9 mouse cellular contexts compared by ENCODE assay signal in the genomic region with DNA sequence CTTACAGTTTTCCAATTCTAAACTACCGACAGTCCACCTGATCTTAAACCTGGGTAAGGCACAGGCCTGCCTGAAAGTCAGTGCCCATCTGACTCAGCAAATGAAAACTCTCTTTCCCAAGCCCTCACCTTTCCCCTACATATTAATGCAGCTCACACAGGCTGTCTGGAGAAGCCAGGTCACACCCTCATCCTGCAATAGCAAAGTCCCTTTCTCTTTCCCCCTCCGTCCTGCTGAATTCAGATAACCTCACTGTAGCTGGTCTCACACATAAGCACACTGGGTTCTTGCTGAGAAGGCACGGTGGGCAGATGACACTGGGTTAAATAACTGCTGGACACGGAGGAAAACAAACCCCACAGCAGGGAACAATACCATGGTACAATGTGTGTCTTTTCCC. TPM values are rescaled to one million over a fixed set of nuclear protein-coding genes. Genes with fewer than 3 reads are reported as not detected.
DNase-seq lines count a peak whose midpoint lies in the region; ATAC-seq and TF ChIP-seq lines count a peak whose summit lies in the region.
"Had no signal": no experiment of that assay in that cellular context is flagged by ENCODE, and none has a peak within 500 bp of the region (broad histone marks: within the 10 kb centered on the region; RNA-seq: fewer than 3 reads in every experiment).

No protein-coding gene starts in this region.

- no peak for TF ChIP-seq CTCF in thymus, adult 2 months (IDR thresholded peaks at IDR 0.05; ENCODE audit: borderline replicate concordance, control insufficient read depth, extremely low read depth, insufficient read depth, low read length, poor library complexity)

- H3K4me2 ChIP-seq in midbrain, embryonic 15.5 days, result peak overlapping the region; percentile 72; the same call in 1 of the 2 replicates
- no peak overlapping the region; the same call in 1 of the 2 replicates for H3K4me2 ChIP-seq in midbrain, embryonic 13.5 days (replicated peaks)
- H3K4me2 ChIP-seq in stomach, embryonic 14.5 days (replicated peaks; ENCODE audit: low read depth, low read length), result peak overlapping the region; percentile 72

- H3K27ac ChIP-seq in midbrain, embryonic 15.5 days, result no peak overlapping the region
- H3K27ac ChIP-seq in midbrain, embryonic 13.5 days, result no peak overlapping the region
- H3K27ac ChIP-seq in stomach, embryonic 14.5 days (ENCODE audit: low read length), result no peak overlapping the region
- H3K27ac ChIP-seq in thymus, adult 2 months (ENCODE audit: control insufficient read depth, insufficient read depth, low read length), result no peak overlapping the region

- ATAC-seq in midbrain, embryonic 15.5 days (replicated peaks), result no peak
- ATAC-seq in midbrain, embryonic 13.5 days, result no peak
- 0 out of 2 replicates have a peak, but pooled peaks have one; percentile 14 for ATAC-seq in stomach, embryonic 14.5 days (ENCODE audit: insufficient number of reproducible peaks, insufficient read depth, low FRiP score, low read depth)
- ATAC-seq: Patski had no signal

- H3K9ac ChIP-seq in midbrain, embryonic 15.5 days, result no peak overlapping the region
- no peak overlapping the region for H3K9ac ChIP-seq in midbrain, embryonic 13.5 days (replicated peaks)
- H3K9ac ChIP-seq in stomach, embryonic 14.5 days (replicated peaks; ENCODE audit: low read depth, low read length), result 0 out of 2 replicates have a peak overlapping the region, but pooled peaks have one; percentile 89

- H3K9me3 ChIP-seq in midbrain, embryonic 15.5 days, result no peaks in the 10 kb centered on the region
- no peaks in the 10 kb centered on the region for H3K9me3 ChIP-seq in midbrain, embryonic 13.5 days
- no peaks in the 10 kb centered on the region for H3K9me3 ChIP-seq in stomach, embryonic 14.5 days (ENCODE audit: control insufficient read depth, low read depth, low read length)

- no peak overlapping the region for H3K4me3 ChIP-seq in midbrain, embryonic 15.5 days
- H3K4me3 ChIP-seq in midbrain, embryonic 13.5 days (replicated peaks), result no peak overlapping the region
- peak overlapping the region; percentile 87; the same call in 1 of the 2 replicates for H3K4me3 ChIP-seq in stomach, embryonic 14.5 days (ENCODE audit: low read depth, low read length)
- H3K4me3 ChIP-seq in thymus, adult 2 months (ENCODE audit: control insufficient read depth, insufficient read depth, low read length), result no peak overlapping the region

- WGBS in midbrain, embryonic 15.5 days, result 61% methylated on average over 4 of the region's 4 CpGs
- WGBS in midbrain, embryonic 13.5 days, result 67% methylated on average over 4 of the region's 4 CpGs
- 18% methylated on average over 4 of the region's 4 CpGs for WGBS in large intestine, adult 2 months
- WGBS in stomach, embryonic 14.5 days, result 65% methylated on average over 4 of the region's 4 CpGs
- WGBS in thymus, adult 2 months, result 71% methylated on average over 4 of the region's 4 CpGs

- H3K36me3 ChIP-seq in midbrain, embryonic 15.5 days (replicated peaks), result no peaks in the 10 kb centered on the region
- no peaks in the 10 kb centered on the region; the same call in 1 of the 2 replicates for H3K36me3 ChIP-seq in midbrain, embryonic 13.5 days
- H3K36me3 ChIP-seq in stomach, embryonic 14.5 days (ENCODE audit: control insufficient read depth, insufficient read depth, low read length), result no peaks in the 10 kb centered on the region
- H3K36me3 ChIP-seq in thymus, adult 2 months (ENCODE audit: control insufficient read depth, insufficient read depth, low read length), result no peaks in the 10 kb centered on the region

- DNase-seq in heart, postnatal 14 days, result peak; percentile 24 to 39
- DNase-seq in large intestine, adult 2 months (ENCODE audit: low read depth, low spot score), result peak; percentile 67
- DNase-seq in thymus, adult 2 months, result no peak
- DNase-seq in cerebellum, adult 9-11 months, result no peak
- DNase-seq in ovary, postnatal 14 days (ENCODE audit: low spot score), result no peak

- peaks cover 15% of the 10 kb centered on the region for H3K4me1 ChIP-seq in midbrain, embryonic 15.5 days
- H3K4me1 ChIP-seq in midbrain, embryonic 13.5 days (replicated peaks), result peaks cover 17% of the 10 kb centered on the region; the same call in 1 of the 2 replicates
- H3K4me1 ChIP-seq in stomach, embryonic 14.5 days (ENCODE audit: control insufficient read depth, insufficient read depth, low read length), result peaks cover 14% of the 10 kb centered on the region; the same call in 1 of the 2 replicates
- H3K4me1 ChIP-seq in thymus, adult 2 months (replicated peaks; ENCODE audit: control insufficient read depth, insufficient read depth, low read length), result peaks cover 8% of the 10 kb centered on the region

- intact Hi-C loops in heart, postnatal 14 days (cut with DNase I), result loop anchor here (10.0 kb wide), 1 partner anchor 403 kb away; a partner anchor contains a TSS

- TF ChIP-seq POLR2A in thymus, adult 2 months (IDR thresholded peaks at IDR 0.05; ENCODE audit: control insufficient read depth, extremely low read depth, insufficient read depth, low read length, poor library complexity), result no peak

- no peaks in the 10 kb centered on the region for H3K27me3 ChIP-seq in midbrain, embryonic 15.5 days (replicated peaks)
- H3K27me3 ChIP-seq in midbrain, embryonic 13.5 days, result no peaks in the 10 kb centered on the region
- H3K27me3 ChIP-seq in stomach, embryonic 14.5 days (ENCODE audit: control insufficient read depth, insufficient read depth, low read length), result no peaks in the 10 kb centered on the region
- H3K27me3 ChIP-seq in thymus, adult 2 months (ENCODE audit: control insufficient read depth, insufficient read depth, low read length), result no peaks in the 10 kb centered on the region
- H3K27me3 ChIP-seq: Patski had no signal

RNA-seq across cellular contexts. Expression of a gene that starts 1.5 kb away (rescaled TPM):
- polyA plus RNA-seq in midbrain, embryonic 15.5 days (2015; fragmentation: Nextera tagmentation; extraction: Ambion mirVana), result 13.9 and 17.0 TPM in 2 replicates
- 21.6 and 21.9 TPM in 2 replicates for polyA plus RNA-seq in midbrain, embryonic 13.5 days (2015; fragmentation: Nextera tagmentation; extraction: Ambion mirVana)
- total RNA-seq in heart, postnatal 14 days (2021), result 100 to 1,000 TPM; 257 to 276 TPM
- polyA plus RNA-seq in large intestine, adult 2 months (2012; rRNA removed), result 117 and 133 TPM in 2 replicates
- polyA plus RNA-seq in stomach, embryonic 14.5 days (2014; fragmentation: Nextera tagmentation; extraction: Ambion mirVana), result 44.2 and 48.3 TPM in 2 replicates
- polyA plus RNA-seq in thymus, adult 2 months (2012; rRNA removed), result 46.6 and 75.0 TPM in 2 replicates

RNA-seq across cellular contexts. Expression of a gene that starts 32.3 kb away (rescaled TPM):
- polyA plus RNA-seq in midbrain, embryonic 15.5 days (2015; fragmentation: Nextera tagmentation; extraction: Ambion mirVana), result 92.4 and 96.4 TPM in 2 replicates
- polyA plus RNA-seq in midbrain, embryonic 13.5 days (2015; fragmentation: Nextera tagmentation; extraction: Ambion mirVana), result 106 and 108 TPM in 2 replicates
- 10 to 100 TPM; 54.1 to 56.9 TPM for total RNA-seq in heart, postnatal 14 days (2021)
- polyA plus RNA-seq in large intestine, adult 2 months (2012; rRNA removed), result 24.4 and 27.5 TPM in 2 replicates
- polyA plus RNA-seq in stomach, embryonic 14.5 days (2014; fragmentation: Nextera tagmentation; extraction: Ambion mirVana), result 147 and 148 TPM in 2 replicates
- 24.0 and 29.7 TPM in 2 replicates for polyA plus RNA-seq in thymus, adult 2 months (2012; rRNA removed)

RNA-seq across cellular contexts. Expression of a gene that starts 42.4 kb away (rescaled TPM):
- polyA plus RNA-seq in midbrain, embryonic 15.5 days (2015; fragmentation: Nextera tagmentation; extraction: Ambion mirVana), result 95.6 and 103 TPM in 2 replicates
- 167 and 169 TPM in 2 replicates for polyA plus RNA-seq in midbrain, embryonic 13.5 days (2015; fragmentation: Nextera tagmentation; extraction: Ambion mirVana)
- total RNA-seq in heart, postnatal 14 days (2021), result 10 to 100 TPM; 46.4 to 52.0 TPM
- polyA plus RNA-seq in large intestine, adult 2 months (2012; rRNA removed), result 51.0 and 51.8 TPM in 2 replicates
- polyA plus RNA-seq in stomach, embryonic 14.5 days (2014; fragmentation: Nextera tagmentation; extraction: Ambion mirVana), result 194 and 195 TPM in 2 replicates
- polyA plus RNA-seq in thymus, adult 2 months (2012; rRNA removed), result 54.9 and 55.6 TPM in 2 replicates

RNA-seq across cellular contexts. Expression of a gene that starts 46.2 kb away (rescaled TPM):
- polyA plus RNA-seq in midbrain, embryonic 15.5 days (2015; fragmentation: Nextera tagmentation; extraction: Ambion mirVana), result 0.09 TPM in 1 of 2 replicates, not detected in the other
- polyA plus RNA-seq in midbrain, embryonic 13.5 days (2015; fragmentation: Nextera tagmentation; extraction: Ambion mirVana), result not detected in 2 replicates
- total RNA-seq in heart, postnatal 14 days (2021), result under 1 TPM; 0.07 to 0.14 TPM
- polyA plus RNA-seq in large intestine, adult 2 months (2012; rRNA removed), result 0.07 and 0.25 TPM in 2 replicates
- 0.41 TPM in 1 of 2 replicates, not detected in the other for polyA plus RNA-seq in stomach, embryonic 14.5 days (2014; fragmentation: Nextera tagmentation; extraction: Ambion mirVana)
- 0.18 and 0.23 TPM in 2 replicates for polyA plus RNA-seq in thymus, adult 2 months (2012; rRNA removed)

Comparison
In these comparisons a context has a peak if more than half of its experiments do, and no peak if none do; other contexts are left out.
1. DNase-seq: peak in heart, postnatal 14 days (2 of 2) and large intestine, adult 2 months (single experiment); none in thymus, adult 2 months (single experiment), cerebellum, adult 9-11 months (single experiment) and ovary, postnatal 14 days (single experiment).